Mouse (Mus musculus) gastrocnemius, postnatal 36 days (tissue): ENCODE data around the gene Acyp1. TPM values are rescaled to one million over a fixed set of nuclear protein-coding genes. Genes with fewer than 3 reads are reported as not detected.

ENCODE experiments used
- DNase-seq, 2 experiments: peaks; one replicate each; pipeline ENCODE4 v3.0.0; 2022
- intact Hi-C: fragments of 180-260 bp; cut with DNase I; formaldehyde crosslinking; loops from one replicate; pipeline ENCODE4 v1.15.1; 2025
- long read RNA-seq, 2 experiments: library from polyadenylated mRNA; stranded (forward); transcript quantifications; one replicate each; pipeline ENCODE4 v2.0.0; 2021
- total RNA-seq, 2 experiments: library from RNA; stranded (reverse); gene quantifications; 2 replicates each; pipeline ENCODE4 v1.2.3; 2021

The Acyp1 gene
- total RNA-seq = 10 to 100 TPM; 38.0 to 38.6 TPM
- long read RNA-seq, experiment 1, transcript Acyp1-204 (3 exons, 634 nt) = major isoform, 53 of 65 reads
- long read RNA-seq, experiment 1, transcript Acyp1-201 (3 exons, 648 nt) = minor isoform, 11 of 65 reads
- long read RNA-seq, experiment 1, partial matches to known transcripts = 1 of 65 reads
- long read RNA-seq, experiment 1, other reads (novel, unspliced or antisense) = 0 of 65 reads
- long read RNA-seq, experiment 2, transcript Acyp1-204 (3 exons, 634 nt) = major isoform, 49 of 60 reads
- long read RNA-seq, experiment 2, transcript Acyp1-201 (3 exons, 648 nt) = minor isoform, 6 of 60 reads
- long read RNA-seq, experiment 2, partial matches to known transcripts = 5 of 60 reads
- long read RNA-seq, experiment 2, other reads (novel, unspliced or antisense) = 0 of 60 reads

GRCm38 (mm10) chr12:85287809-85288485 lies at the start of gene Acyp1:
TSS of gene Acyp1 (minus strand) at chr12:85288438.
- intact Hi-C loops = loop anchor here (5.0 kb wide), 1 partner anchor 121 kb away; no protein-coding TSS in a partner anchor
- DNase-seq = peak; percentile 53 to 62

- intact Hi-C loops = no loop called here
- DNase-seq = no peak
These were observed 49.5 kb upstream of the Acyp1 start for GRCm38 (mm10) chr12:85337567-85338311.

- intact Hi-C loops = no loop called here
- DNase-seq = no peak
These were observed 41.9 kb upstream of the Acyp1 start for GRCm38 (mm10) chr12:85330153-85330552.

- intact Hi-C loops = loop anchor here (5.0 kb wide), 1 partner anchor 216 kb away; no protein-coding TSS in a partner anchor
- no peak for DNase-seq
These were observed 20.4 kb upstream of the Acyp1 start for GRCm38 (mm10) chr12:85308651-85309050.

GRCm38 (mm10) chr12:85305247-85305892 lies 17.1 kb upstream of the Acyp1 start:
- intact Hi-C loops = loop anchor here (1.0 to 5.0 kb wide), 3 partner anchors 137 to 213 kb away; no protein-coding TSS in a partner anchor
- DNase-seq = peak; percentile 75 to 82

GRCm38 (mm10) chr12:85304725-85305124 lies 16.5 kb upstream of the Acyp1 start:
- DNase-seq = no peak
- intact Hi-C loops = loop anchor here (1.0 to 5.0 kb wide), 3 partner anchors 136 to 212 kb away; no protein-coding TSS in a partner anchor

GRCm38 (mm10) chr12:85303256-85303655 lies 15.0 kb upstream of the Acyp1 start:
- DNase-seq = no peak
- intact Hi-C loops = no loop called here

- intact Hi-C loops = no loop called here
- no peak for DNase-seq
These were observed 10.6 kb upstream of the Acyp1 start for GRCm38 (mm10) chr12:85298835-85299180.

- DNase-seq = no peak
- intact Hi-C loops = no loop called here
These were observed 10.0 kb upstream of the Acyp1 start for GRCm38 (mm10) chr12:85298127-85298834.

GRCm38 (mm10) chr12:85297345-85297997 lies 9.2 kb upstream of the Acyp1 start:
- no peak for DNase-seq
- intact Hi-C loops = no loop called here

GRCm38 (mm10) chr12:85296915-85297314 lies 8.7 kb upstream of the Acyp1 start:
- intact Hi-C loops = no loop called here

GRCm38 (mm10) chr12:85295506-85295905 lies 7.3 kb upstream of the Acyp1 start:
- no peak for DNase-seq
- intact Hi-C loops = no loop called here

More at GRCm38 (mm10) chr12:85296915-85297314, 8.7 kb upstream of the Acyp1 start:
- DNase-seq = no peak

GRCm38 (mm10) chr12:85292906-85293305 lies 4.7 kb upstream of the Acyp1 start:
- intact Hi-C loops = loop anchor here (5.0 kb wide), 1 partner anchor 71 kb away; no protein-coding TSS in a partner anchor
- no peak for DNase-seq

GRCm38 (mm10) chr12:85292288-85292687 lies 4.0 kb upstream of the Acyp1 start:
- intact Hi-C loops = loop anchor here (5.0 kb wide), 1 partner anchor 70 kb away; no protein-coding TSS in a partner anchor
- no peak for DNase-seq

GRCm38 (mm10) chr12:85291541-85291940 lies 3.3 kb upstream of the Acyp1 start:
- intact Hi-C loops = loop anchor here (5.0 kb wide), 1 partner anchor 69 kb away; no protein-coding TSS in a partner anchor
- no peak for DNase-seq

GRCm38 (mm10) chr12:85290633-85291032 lies 2.4 kb upstream of the Acyp1 start:
- no peak for DNase-seq
- intact Hi-C loops = loop anchor here (5.0 kb wide), 1 partner anchor 68 kb away; no protein-coding TSS in a partner anchor

GRCm38 (mm10) chr12:85289157-85290000 lies 1.1 kb upstream of the Acyp1 start:
- intact Hi-C loops = loop anchor here (5.0 kb wide), 1 partner anchor 122 kb away; no protein-coding TSS in a partner anchor
- no peak for DNase-seq
